Mouse (Mus musculus) testis, adult 2 months (tissue): ENCODE data around the gene Armcx4.

Experiments used
- CTCF ChIP-seq: fragments of 200-500 bp; IDR thresholded peaks from 2 replicates; pipeline ENCODE4 v1.5.1; 2012; ENCODE audit warnings: low read depth, mild to moderate bottlenecking, inconsistent platforms, low read length, moderate library complexity; ENCODE audit not compliant: control insufficient read depth, insufficient read depth, insufficient replicate concordance
- POLR2A ChIP-seq: fragments of 200-500 bp; IDR thresholded peaks from 2 replicates; pipeline ENCODE4 v1.6.1; 2012; ENCODE audit warnings: low read depth, mild to moderate bottlenecking, inconsistent platforms, low read length, moderate library complexity; ENCODE audit not compliant: control insufficient read depth

DNA sequence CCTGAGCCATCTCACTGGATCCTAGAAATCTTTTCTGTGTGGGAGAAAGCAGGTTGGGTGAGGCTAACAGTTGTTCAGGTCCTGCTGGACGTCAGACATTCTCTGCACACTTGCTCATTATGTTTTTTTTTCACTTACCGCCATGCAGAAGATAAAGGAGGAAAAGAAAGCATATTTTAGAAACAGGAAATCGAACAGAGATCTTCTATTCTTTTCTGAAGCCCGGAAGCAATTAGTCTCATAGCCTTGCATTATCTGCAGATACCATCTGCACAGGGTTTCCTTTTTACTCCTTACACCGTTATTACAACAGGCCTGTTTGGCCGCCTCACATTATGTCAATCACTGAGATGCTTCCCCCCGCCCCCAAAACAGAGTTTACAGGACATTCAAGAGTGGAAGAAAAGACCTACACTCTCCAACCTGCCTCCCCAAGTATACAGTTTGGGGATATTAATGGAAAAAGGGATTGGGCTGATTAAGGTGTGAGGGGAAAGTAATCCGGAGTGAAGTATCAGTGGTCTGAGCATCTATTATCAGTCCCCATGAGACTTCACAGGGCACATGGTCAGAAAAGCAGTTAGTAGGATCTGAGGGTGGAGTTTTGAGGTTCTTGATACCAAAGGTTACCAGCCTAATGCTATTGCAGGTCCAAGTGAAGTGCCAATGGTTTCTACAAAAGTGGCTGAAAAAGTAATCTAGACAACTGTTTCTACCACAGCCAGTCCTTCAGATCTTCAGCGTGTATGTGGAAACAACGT is 45.1 kb upstream of the Armcx4 start:
- TF ChIP-seq POLR2A (no peak), CTCF (no peak)
